Mouse (Mus musculus) limb, embryonic 10.5 days (tissue): Measurements from ENCODE around the gene Peak1. TPM values are rescaled to one million over a fixed set of nuclear protein-coding genes. Genes with fewer than 3 reads are reported as not detected.

ENCODE experiments used
- DNase-seq: peaks from one replicate; pipeline ENCODE4 v3.0.0-alpha.2; 2017; ENCODE audit warnings: low spot score
- H3K27ac ChIP-seq: fragments of 300-500 bp; sonication (generic); 2 replicates; pipeline ENCODE4 v1.5.1; 2016; ENCODE audit warnings: mild to moderate bottlenecking
- H3K27me3 ChIP-seq: fragments of 300-500 bp; sonication (generic); 2 replicates; pipeline ENCODE4 v1.6.1; 2016; ENCODE audit warnings: low read depth, mild to moderate bottlenecking; ENCODE audit not compliant: poor library complexity, severe bottlenecking
- H3K36me3 ChIP-seq: fragments of 300-500 bp; sonication (generic); 2 replicates; pipeline ENCODE4 v1.6.1; 2016; ENCODE audit warnings: mild to moderate bottlenecking, moderate library complexity
- H3K4me1 ChIP-seq: fragments of 300-500 bp; sonication (generic); 2 replicates; pipeline ENCODE4 v1.6.1; 2016
- H3K4me3 ChIP-seq: fragments of 300-500 bp; sonication (generic); 2 replicates; pipeline ENCODE4 v1.5.1; 2016; ENCODE audit warnings: mild to moderate bottlenecking, moderate library complexity
- H3K9me3 ChIP-seq: fragments of 300-500 bp; sonication (generic); replicated peaks from 2 replicates; pipeline ENCODE4 v1.6.1; 2016; ENCODE audit warnings: mild to moderate bottlenecking
- WGBS: fragments of 180-500 bp; shearing (Covaris S2); methylation state at CpG from one replicate; pipeline ENCODE4 v1.1.7; 2016; 5-methylcytosine and 5-hydroxymethylcytosine counted together
- polyA plus RNA-seq: library from polyadenylated mRNA; unstranded; fragments of >200 nt; fragmentation: Nextera tagmentation; extraction: Ambion mirVana; gene quantifications from 2 replicates; pipeline ENCODE4 v1.2.1, GENCODE M21; 2016

The Peak1 gene
- polyA plus RNA-seq, 1 experiment from 2014 or later: 6.1 TPM

GRCm38 (mm10) chr9:56332774-56333173, 85.1 kb downstream of the Peak1 start:
- Histone ChIP-seq H3K27me3 (no peaks in the 10 kb centered on the region), H3K4me3 (no peak overlapping the region)
- DNase-seq: no peak

GRCm38 (mm10) chr9:56326511-56327005, 91.3 kb downstream of the Peak1 start:
- no peak overlapping the region for H3K4me3 ChIP-seq
- no peak overlapping the region for H3K27ac ChIP-seq
- H3K27me3 ChIP-seq: no peaks in the 10 kb centered on the region
- no peaks in the 10 kb centered on the region for H3K9me3 ChIP-seq
- H3K4me1 ChIP-seq: peaks cover 11% of the 10 kb centered on the region
- WGBS: 91% methylated on average over 8 of the region's 8 CpGs
- DNase-seq: no peak
- H3K36me3 ChIP-seq: no peaks in the 10 kb centered on the region

More at GRCm38 (mm10) chr9:56332774-56333173, 85.1 kb downstream of the Peak1 start:
- H3K9me3 ChIP-seq: no peaks in the 10 kb centered on the region
- H3K36me3 ChIP-seq: no peaks in the 10 kb centered on the region
- no peak overlapping the region for H3K27ac ChIP-seq
- H3K4me1 ChIP-seq: no peaks in the 10 kb centered on the region

- DNase-seq: no peak
- H3K4me3 ChIP-seq: no peak overlapping the region
- 93% methylated on average over 5 of the region's 5 CpGs for WGBS
- H3K27me3 ChIP-seq: no peaks in the 10 kb centered on the region
- no peaks in the 10 kb centered on the region for H3K36me3 ChIP-seq
- no peaks in the 10 kb centered on the region for H3K9me3 ChIP-seq
- H3K27ac ChIP-seq: no peak overlapping the region
- peaks cover 11% of the 10 kb centered on the region for H3K4me1 ChIP-seq
Measured at GRCm38 (mm10) chr9:56325725-56326124, 92.1 kb downstream of the Peak1 start.

GRCm38 (mm10) chr9:56324576-56325355, 93.1 kb downstream of the Peak1 start:
- WGBS: 51% methylated on average over 16 of the region's 16 CpGs
- H3K27me3 ChIP-seq: no peaks in the 10 kb centered on the region
- peak overlapping the region; percentile 32; the same call in 1 of the 2 replicates for H3K4me3 ChIP-seq
- peak; percentile 49 for DNase-seq
- peak overlapping the region; percentile 85 for H3K27ac ChIP-seq
- H3K36me3 ChIP-seq: no peaks in the 10 kb centered on the region
- H3K9me3 ChIP-seq: no peaks in the 10 kb centered on the region
- H3K4me1 ChIP-seq: peaks cover 11% of the 10 kb centered on the region

GRCm38 (mm10) chr9:56321291-56321690, 96.6 kb downstream of the Peak1 start:
- Histone ChIP-seq H3K9me3 (peaks cover 3% of the 10 kb centered on the region), H3K27me3 (no peaks in the 10 kb centered on the region), H3K4me3 (no peak overlapping the region), H3K4me1 (peaks cover 11% of the 10 kb centered on the region), H3K27ac (no peak overlapping the region), H3K36me3 (no peaks in the 10 kb centered on the region)
- WGBS: 90% methylated on average over 2 of the region's 2 CpGs
- DNase-seq: no peak

- no peaks in the 10 kb centered on the region for H3K36me3 ChIP-seq
- H3K4me3 ChIP-seq: no peak overlapping the region
- no peak for DNase-seq
- H3K9me3 ChIP-seq: peaks cover 3% of the 10 kb centered on the region
- 90% methylated on average over 3 of the region's 3 CpGs for WGBS
- H3K27me3 ChIP-seq: no peaks in the 10 kb centered on the region
- H3K4me1 ChIP-seq: no peaks in the 10 kb centered on the region
- no peak overlapping the region for H3K27ac ChIP-seq
Measured at GRCm38 (mm10) chr9:56314326-56314725, 103.5 kb downstream of the Peak1 start.

GRCm38 (mm10) chr9:56309079-56309478, 108.8 kb downstream of the Peak1 start:
- DNase-seq: no peak
- Histone ChIP-seq H3K4me3 (no peak overlapping the region), H3K4me1 (no peaks in the 10 kb centered on the region), H3K27ac (no peak overlapping the region), H3K36me3 (no peaks in the 10 kb centered on the region), H3K27me3 (no peaks in the 10 kb centered on the region), H3K9me3 (no peaks in the 10 kb centered on the region)
- WGBS: 89% methylated on average over 2 of the region's 2 CpGs

- 84% methylated on average over 2 of the region's 2 CpGs for WGBS
- Histone ChIP-seq H3K27me3 (no peaks in the 10 kb centered on the region), H3K4me1 (peaks cover 6% of the 10 kb centered on the region; the same call in 1 of the 2 replicates), H3K27ac (no peak overlapping the region), H3K9me3 (no peaks in the 10 kb centered on the region), H3K36me3 (no peaks in the 10 kb centered on the region), H3K4me3 (no peak overlapping the region)
- DNase-seq: no peak
Measured at GRCm38 (mm10) chr9:56304526-56304925, 113.3 kb downstream of the Peak1 start.

- DNase-seq: no peak
- H3K36me3 ChIP-seq: no peaks in the 10 kb centered on the region
- H3K27me3 ChIP-seq: no peaks in the 10 kb centered on the region
- H3K27ac ChIP-seq: no peak overlapping the region
- H3K4me1 ChIP-seq: peaks cover 6% of the 10 kb centered on the region; the same call in 1 of the 2 replicates
- H3K4me3 ChIP-seq: no peak overlapping the region
- WGBS: 60% methylated on average over 3 of the region's 3 CpGs
- H3K9me3 ChIP-seq: no peaks in the 10 kb centered on the region
Measured at GRCm38 (mm10) chr9:56302921-56303465, 114.9 kb downstream of the Peak1 start.

- Histone ChIP-seq H3K36me3 (no peaks in the 10 kb centered on the region), H3K27ac (no peak overlapping the region), H3K4me3 (no peak overlapping the region), H3K9me3 (no peaks in the 10 kb centered on the region), H3K4me1 (peaks cover 5% of the 10 kb centered on the region; the same call in 1 of the 2 replicates), H3K27me3 (no peaks in the 10 kb centered on the region)
- no peak for DNase-seq
- 91% methylated on average over 2 of the region's 2 CpGs for WGBS
Measured at GRCm38 (mm10) chr9:56290019-56290418, 127.8 kb downstream of the Peak1 start.

GRCm38 (mm10) chr9:56282481-56282880, 135.4 kb downstream of the Peak1 start:
- H3K36me3 ChIP-seq: no peaks in the 10 kb centered on the region
- H3K4me1 ChIP-seq: peaks cover 6% of the 10 kb centered on the region; the same call in 1 of the 2 replicates
- no peak for DNase-seq
- no peak overlapping the region for H3K27ac ChIP-seq
- no peak overlapping the region for H3K4me3 ChIP-seq
- H3K27me3 ChIP-seq: no peaks in the 10 kb centered on the region
- H3K9me3 ChIP-seq: no peaks in the 10 kb centered on the region
- WGBS: 89% methylated on average over 5 of the region's 5 CpGs

GRCm38 (mm10) chr9:56273576-56273975, 144.3 kb downstream of the Peak1 start:
- no peak overlapping the region for H3K4me3 ChIP-seq
- 89% methylated on average over 3 of the region's 3 CpGs for WGBS
- DNase-seq: no peak
- H3K27ac ChIP-seq: no peak overlapping the region
- no peaks in the 10 kb centered on the region for H3K9me3 ChIP-seq
- H3K4me1 ChIP-seq: no peaks in the 10 kb centered on the region
- H3K36me3 ChIP-seq: no peaks in the 10 kb centered on the region
- no peaks in the 10 kb centered on the region for H3K27me3 ChIP-seq

- WGBS: 88% methylated on average over 2 of the region's 2 CpGs
- no peak overlapping the region for H3K27ac ChIP-seq
- no peaks in the 10 kb centered on the region for H3K4me1 ChIP-seq
- H3K4me3 ChIP-seq: no peak overlapping the region
- no peak for DNase-seq
- H3K9me3 ChIP-seq: no peaks in the 10 kb centered on the region
- H3K36me3 ChIP-seq: no peaks in the 10 kb centered on the region
- H3K27me3 ChIP-seq: no peaks in the 10 kb centered on the region
Measured at GRCm38 (mm10) chr9:56272247-56272598, 145.6 kb downstream of the Peak1 start.
